Mouse (Mus musculus) cortical plate, adult 2 months (tissue): ENCODE measurements around the gene Prf1.

Experiments used
- CTCF ChIP-seq: fragments of 200-500 bp; IDR thresholded peaks from 2 replicates; pipeline ENCODE4 v1.5.1; 2011; ENCODE audit warnings: mild to moderate bottlenecking, control low read depth, low read length; ENCODE audit not compliant: insufficient read depth; ENCODE audit errors: extremely low read depth
- POLR2A ChIP-seq: fragments of 200-500 bp; IDR thresholded peaks from 2 replicates; pipeline ENCODE4 v1.6.1; 2011; ENCODE audit warnings: mild to moderate bottlenecking, low read length, control low read depth; ENCODE audit not compliant: insufficient read depth; ENCODE audit errors: extremely low read depth

DNA sequence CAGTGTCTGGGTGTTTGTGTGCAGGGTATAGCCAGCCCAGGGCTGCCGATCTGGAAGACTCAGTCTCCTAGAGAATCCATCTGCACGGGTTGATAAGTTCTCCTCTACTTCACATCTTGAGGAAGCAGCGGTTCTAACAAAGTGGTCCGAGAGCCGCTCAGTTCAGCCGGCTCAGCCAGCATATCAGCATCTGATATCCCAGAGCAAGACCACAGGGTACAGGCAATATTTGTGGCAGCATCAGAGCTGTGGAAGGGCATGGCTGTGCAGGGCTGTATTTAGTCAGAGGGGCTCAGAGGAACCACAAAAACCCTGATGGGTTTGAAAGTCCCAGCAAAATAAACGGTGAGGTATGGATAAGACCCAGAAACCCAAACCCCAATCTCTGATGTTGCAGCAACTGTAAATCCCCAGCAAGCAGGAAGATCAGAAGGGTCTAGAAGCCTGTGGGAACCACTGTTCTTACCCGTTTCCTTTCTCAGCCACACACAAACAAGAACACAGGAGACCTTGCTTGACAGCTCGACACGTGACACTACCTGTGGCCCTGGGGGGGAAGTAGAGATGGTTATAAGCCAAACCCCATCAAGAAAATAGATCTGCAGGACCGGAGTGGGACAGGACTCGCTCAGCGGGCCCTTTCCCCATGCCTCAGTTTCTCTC lies 8.4 kb downstream of the Prf1 start:
- no peak for TF ChIP-seq POLR2A
- no peak for TF ChIP-seq CTCF
